7 mouse cellular contexts compared by ENCODE assay signal in the genomic region with DNA sequence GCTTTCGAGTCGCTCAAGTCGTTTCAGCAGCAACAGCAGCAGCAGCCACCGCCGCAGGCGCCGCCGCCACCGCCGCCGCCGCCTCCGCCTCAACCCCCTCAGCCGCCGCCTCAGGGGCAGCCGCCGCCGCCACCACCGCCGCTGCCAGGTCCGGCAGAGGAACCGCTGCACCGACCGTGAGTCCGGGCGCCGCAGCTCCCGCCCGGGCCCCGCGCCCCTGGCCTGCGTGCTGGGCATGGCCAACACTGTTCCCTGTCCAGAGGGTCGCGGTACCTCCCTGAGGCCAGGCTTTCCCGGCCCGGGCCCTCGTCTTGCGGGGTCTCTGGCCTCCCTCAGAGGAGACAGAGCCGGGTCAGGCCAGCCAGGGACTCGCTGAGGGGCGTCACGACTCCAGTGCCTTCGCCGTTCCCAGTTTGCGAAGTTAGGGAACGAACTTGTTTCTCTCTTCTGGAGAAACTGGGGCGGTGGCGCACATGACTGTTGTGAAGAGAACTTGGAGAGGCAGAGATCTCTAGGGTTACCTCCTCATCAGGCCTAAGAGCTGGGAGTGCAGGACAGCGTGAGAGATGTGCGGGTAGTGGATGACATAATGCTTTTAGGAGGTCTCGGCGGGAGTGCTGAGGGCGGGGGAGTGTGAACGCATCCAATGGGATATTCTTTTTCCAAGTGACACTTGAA. TPM values are rescaled to one million over a fixed set of nuclear protein-coding genes. Genes with fewer than 3 reads are reported as not detected.
A peak's percentile ranks its signal among the peaks of the same experiment; 100 is the strongest.
DNase-seq lines count a peak whose midpoint lies in the region; ATAC-seq and TF ChIP-seq lines count a peak whose summit lies in the region.

No protein-coding gene starts in this region.

- peak overlapping the region; percentile 87 for H3K4me2 ChIP-seq in forebrain, embryonic 12.5 days
- H3K4me2 ChIP-seq in liver, postnatal 0 days (ENCODE audit: low read depth, low read length), result peak overlapping the region; percentile 95

- peaks cover 17% of the 10 kb centered on the region for H3K4me1 ChIP-seq in forebrain, embryonic 12.5 days
- H3K4me1 ChIP-seq in liver, postnatal 0 days (ENCODE audit: insufficient read depth), result peaks cover 15% of the 10 kb centered on the region

- peak overlapping the region; percentile 95 for H3K27ac ChIP-seq in forebrain, embryonic 12.5 days
- H3K27ac ChIP-seq in liver, postnatal 0 days (ENCODE audit: low read depth), result peak overlapping the region; percentile 85

- peak overlapping the region; percentile 99 for H3K4me3 ChIP-seq in forebrain, embryonic 12.5 days (replicated peaks)
- peak overlapping the region; percentile 89 for H3K4me3 ChIP-seq in liver, postnatal 0 days (ENCODE audit: low read depth, low read length)

- peak overlapping the region; percentile 96 for H3K9ac ChIP-seq in forebrain, embryonic 12.5 days
- peak overlapping the region; percentile 98 for H3K9ac ChIP-seq in liver, postnatal 0 days (replicated peaks)

- TF ChIP-seq EP300 in liver, postnatal 0 days (IDR thresholded peaks at IDR 0.05; ENCODE audit: low read depth), result no peak

- no peaks in the 10 kb centered on the region for H3K27me3 ChIP-seq in forebrain, embryonic 12.5 days
- H3K27me3 ChIP-seq in liver, postnatal 0 days (ENCODE audit: insufficient read depth, low read length), result no peaks in the 10 kb centered on the region

- no peaks in the 10 kb centered on the region for H3K9me3 ChIP-seq in forebrain, embryonic 12.5 days
- H3K9me3 ChIP-seq in liver, postnatal 0 days (ENCODE audit: low read length), result no peaks in the 10 kb centered on the region

- DNase-seq in Muller cell, postnatal 12 days (ENCODE audit: inconsistent ontology term), result peak; percentile 80
- DNase-seq in c-Kit-positive CD71-negative TER-119-negative erythroid progenitor cells, embryonic 14.5 days (ENCODE audit: low read depth), result peak; percentile 34
- peak; percentile 40 to 51 for DNase-seq in heart, postnatal 10 days
- peak; percentile 33 to 46 for DNase-seq in layer of hippocampus, adult 18-20 months (ENCODE audit: low spot score in 2 of 2)
- DNase-seq in liver, postnatal 0 days, result peak; percentile 54
- DNase-seq in retina, embryonic 14.5 days (ENCODE audit: low spot score), result peak; percentile 68

- peak; percentile 44; the same call in 1 of the 2 replicates for ATAC-seq in forebrain, embryonic 12.5 days (ENCODE audit: low FRiP score)
- ATAC-seq in liver, postnatal 0 days, result peak; percentile 58

- under 1% methylated on average over 42 of the region's 54 CpGs for WGBS in forebrain, embryonic 12.5 days
- WGBS in liver, postnatal 0 days (ENCODE audit: insufficient replicate concordance), result under 1% methylated on average over 46 of the region's 54 CpGs

- H3K36me3 ChIP-seq in forebrain, embryonic 12.5 days (replicated peaks), result no peaks in the 10 kb centered on the region
- no peaks in the 10 kb centered on the region for H3K36me3 ChIP-seq in liver, postnatal 0 days (replicated peaks; ENCODE audit: insufficient read depth, low read length)

- intact Hi-C loops in heart, postnatal 10 days (cut with DNase I), result loop anchor here (1.0 kb wide), 1 partner anchor 101 kb away; no protein-coding TSS in a partner anchor

- TF ChIP-seq CTCF in liver, postnatal 0 days (IDR thresholded peaks at IDR 0.05; ENCODE audit: low read depth), result no peak

RNA-seq across cellular contexts. Expression of a gene that starts 0.5 kb away (rescaled TPM):
- polyA plus RNA-seq in forebrain, embryonic 12.5 days (2016; fragmentation: Nextera tagmentation; extraction: Ambion mirVana), result 19.8 and 22.0 TPM in 2 replicates
- 10 to 100 TPM; 16.2 to 17.1 TPM for total RNA-seq in heart, postnatal 10 days (2021)
- 10 to 100 TPM; 75.0 to 76.4 TPM for total RNA-seq in layer of hippocampus, adult 18-20 months (2021)
- polyA plus RNA-seq in liver, postnatal 0 days (2015; fragmentation: Nextera tagmentation; extraction: Ambion mirVana), result 1.9 and 2.3 TPM in 2 replicates

Comparison
In these comparisons a context has a peak if more than half of its experiments do, and no peak if none do; other contexts are left out.
1. Peak in every context shown above with its lines: DNase-seq, ATAC-seq, H3K4me3 ChIP-seq and H3K27ac ChIP-seq.
2. RNA of a gene that starts 0.5 kb away (total RNA-seq): 75.0 to 76.4 TPM in layer of hippocampus, adult 18-20 months; 16.2 to 17.1 TPM in heart, postnatal 10 days; every median in the first group is over 4 times any median in the second.